Mouse (Mus musculus): ENCODE data around the gene Epb41.

The Epb41 gene

DNA sequence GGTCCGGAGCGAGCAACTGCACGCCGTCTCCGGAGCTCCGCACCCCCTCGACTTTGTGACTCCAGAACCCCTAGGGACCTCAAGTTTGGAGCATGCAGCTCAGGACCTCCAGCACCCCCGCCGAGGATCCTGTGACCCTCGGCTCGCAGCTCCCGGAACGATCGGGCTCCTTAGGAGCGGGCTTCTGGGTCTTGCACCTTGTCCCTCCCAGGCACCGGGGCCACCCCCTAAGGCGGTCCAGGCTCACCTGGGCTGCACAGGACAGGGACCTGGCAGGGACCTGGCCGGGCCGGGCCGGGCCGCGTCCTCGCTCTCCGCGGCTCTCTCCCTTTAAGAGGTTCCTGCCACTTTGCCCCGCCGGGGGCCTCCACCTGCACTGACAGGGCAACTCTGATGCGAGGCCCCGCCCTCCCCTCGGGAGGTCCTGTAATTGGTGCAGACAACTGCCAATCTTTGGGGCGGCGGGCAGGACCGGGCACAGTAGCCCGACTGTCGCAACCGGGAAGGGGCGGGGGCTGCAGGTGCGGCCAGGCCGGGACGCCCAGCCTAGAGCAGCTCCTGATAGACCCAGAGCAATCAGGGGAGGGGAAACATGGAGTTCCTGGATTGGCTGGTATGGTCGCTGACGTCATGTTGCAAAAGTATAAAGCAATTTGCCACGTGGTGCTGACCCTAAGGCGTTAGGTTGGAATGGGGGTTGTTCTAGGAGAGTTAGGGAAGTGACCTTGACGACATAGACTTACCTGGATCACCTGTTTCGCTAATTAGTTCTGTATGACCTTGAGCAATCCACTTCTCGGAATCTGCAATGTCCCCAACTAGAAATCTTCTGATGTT lies at the start of gene Epb41:
TSS of gene Epb41 (minus strand) at position 389 of the 837 bp plus-strand sequence.
- WGBS = 2% methylated on average over 47 of the region's 47 CpGs

DNA sequence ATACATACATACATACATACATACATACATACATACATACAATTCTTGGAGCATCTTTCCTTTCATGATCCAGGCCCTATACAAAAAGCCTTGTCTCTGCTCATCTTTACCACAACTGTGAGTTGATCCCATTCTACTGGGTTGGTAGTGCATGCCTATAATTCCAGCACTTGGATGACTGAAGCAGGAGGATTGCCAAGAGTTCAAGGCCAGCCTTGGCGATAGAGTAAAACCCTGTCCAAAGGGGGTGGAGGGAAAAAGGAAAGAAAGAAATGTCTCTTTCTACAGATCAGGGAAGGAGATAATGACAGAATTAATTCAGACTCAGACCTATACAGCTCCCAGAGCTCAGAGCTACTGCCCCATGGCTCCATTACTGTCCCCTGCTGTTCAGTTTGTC lies 48.0 kb upstream of the Epb41 start:
- WGBS = 40% methylated on average over 1 of the region's 1 CpGs

DNA sequence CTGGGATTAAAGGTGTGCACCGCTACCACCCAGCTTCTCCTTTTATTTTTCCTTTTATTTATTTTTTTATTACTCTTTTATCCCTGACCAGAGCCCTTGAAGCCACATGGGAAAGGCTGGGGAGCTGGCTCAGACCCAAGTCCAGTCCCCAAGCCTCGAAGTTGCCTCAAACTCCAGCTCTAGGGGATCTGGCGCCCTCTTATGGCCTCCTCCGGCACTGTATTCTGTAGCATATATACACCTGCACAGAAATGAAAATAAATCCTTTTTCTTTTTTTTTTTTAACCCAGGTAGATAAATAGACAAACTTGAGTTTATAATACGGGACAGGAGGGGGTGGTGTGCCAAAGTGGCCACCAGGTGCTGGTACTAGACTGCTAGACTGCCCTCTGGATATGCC lies 46.6 kb upstream of the Epb41 start:
- 77% methylated on average over 5 of the region's 5 CpGs for WGBS

DNA sequence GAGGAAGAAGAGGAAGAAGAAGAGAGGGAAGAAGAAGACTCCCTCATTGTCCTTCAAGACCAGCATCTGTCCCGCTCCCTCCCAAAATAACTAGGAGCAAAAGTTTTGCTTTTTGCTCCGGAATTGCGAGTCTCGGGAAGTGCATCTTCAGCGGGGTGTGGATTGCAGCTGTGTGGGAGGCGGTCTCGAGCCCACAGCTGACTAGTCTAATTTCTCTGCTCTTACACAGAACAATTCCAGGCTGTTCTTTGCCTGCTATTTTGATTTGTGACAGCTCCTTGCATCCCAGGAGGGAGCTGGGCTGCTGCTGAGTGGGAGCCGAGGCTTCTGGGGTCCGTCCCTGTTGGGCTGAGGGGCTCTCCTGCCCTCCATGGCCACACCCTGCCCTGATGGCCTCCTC lies 44.4 kb upstream of the Epb41 start:
- WGBS = 39% methylated on average over 9 of the region's 9 CpGs

DNA sequence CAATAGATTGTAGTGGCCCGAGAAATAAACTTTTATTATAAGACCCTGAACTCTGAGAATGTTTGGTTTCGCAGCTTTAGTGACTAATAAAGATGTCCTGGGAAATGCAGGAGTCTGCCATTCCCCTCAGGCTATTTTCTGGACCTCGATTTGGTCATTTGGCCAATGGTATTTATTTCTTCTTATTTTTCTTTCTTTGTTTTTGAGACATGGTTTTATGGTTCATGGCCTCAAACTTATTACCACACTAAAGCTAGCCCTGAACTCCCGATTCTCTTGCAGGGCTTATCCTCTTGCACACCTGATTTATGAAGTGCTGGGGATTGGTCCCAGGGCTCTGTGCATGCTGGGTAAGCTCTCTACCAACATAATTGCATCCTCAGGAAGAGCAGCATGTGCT lies 41.2 kb upstream of the Epb41 start:
- WGBS = 84% methylated on average over 4 of the region's 4 CpGs

DNA sequence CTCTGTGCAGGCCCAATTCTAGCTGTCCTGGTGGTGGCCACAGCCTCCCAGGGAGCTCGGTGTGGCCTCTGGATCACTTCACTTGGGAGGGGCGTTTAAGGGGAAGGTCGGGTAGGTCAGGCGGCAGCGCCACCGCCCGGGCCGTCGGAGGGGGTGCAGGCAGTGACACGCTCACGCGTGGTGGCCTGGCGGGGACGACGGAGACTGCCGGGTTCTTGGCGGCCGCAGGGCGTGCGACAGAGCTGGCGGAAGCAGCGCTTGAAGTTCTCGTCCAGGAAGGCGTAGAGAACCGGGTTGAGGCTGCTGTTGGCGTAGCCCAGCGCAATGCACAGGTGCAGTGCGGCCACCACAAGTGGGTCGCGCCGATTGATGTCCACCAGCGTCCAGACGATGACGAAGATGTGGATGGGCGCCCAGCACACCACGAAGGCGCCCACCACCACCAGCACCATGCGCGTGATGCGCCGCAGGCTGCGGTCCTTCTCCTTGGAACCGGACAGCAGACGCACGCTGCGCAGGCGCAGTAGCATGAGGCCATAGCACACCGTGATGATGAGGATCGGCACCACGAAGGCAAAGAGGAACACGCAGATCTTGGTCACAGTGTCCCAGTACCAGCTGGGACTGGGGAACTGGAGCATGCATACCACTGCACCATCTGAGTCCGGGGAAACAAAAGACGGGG lies 38.4 kb upstream of the Epb41 start:
- WGBS = 50% methylated on average over 53 of the region's 53 CpGs

DNA sequence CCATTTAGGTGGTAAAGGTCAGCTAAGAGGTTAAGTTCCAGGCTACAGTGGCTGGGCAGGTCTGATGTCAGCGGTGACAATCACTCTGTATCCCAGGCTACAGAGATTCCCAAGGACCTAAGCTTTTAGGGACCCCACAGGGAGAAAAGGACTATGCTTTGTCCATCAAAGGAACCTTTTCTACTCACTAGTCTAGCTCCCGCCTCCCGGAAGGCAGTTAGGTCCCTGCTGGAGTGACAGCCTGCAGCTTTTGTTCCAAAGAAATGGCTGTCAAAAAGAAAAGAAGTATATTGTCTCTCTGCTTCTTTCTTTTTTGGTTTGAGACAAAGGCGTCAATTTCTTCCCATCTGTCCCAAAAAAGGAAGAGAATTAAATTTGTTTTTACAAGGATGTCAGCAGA lies 36.1 kb upstream of the Epb41 start:
- 72% methylated on average over 4 of the region's 4 CpGs for WGBS

DNA sequence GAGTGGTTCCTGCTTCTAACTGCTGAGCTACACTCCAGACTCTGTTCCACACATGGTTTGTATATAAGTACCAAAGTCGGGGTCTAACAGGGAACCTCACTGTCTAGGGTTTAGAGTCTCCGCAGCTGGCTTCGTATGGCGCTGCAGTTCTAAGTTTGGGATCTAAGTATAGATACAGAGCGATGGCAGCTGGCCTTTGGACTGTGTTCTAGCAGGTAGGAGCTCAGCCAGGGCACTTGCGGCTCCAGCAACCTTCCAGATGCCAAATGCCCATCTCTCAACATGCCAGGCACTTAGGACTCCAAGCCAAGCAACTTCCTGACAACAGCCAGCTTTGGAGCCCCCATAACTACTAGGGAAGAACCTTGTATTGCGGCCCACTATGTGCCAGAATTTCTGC lies 33.1 kb upstream of the Epb41 start:
- WGBS = 88% methylated on average over 7 of the region's 7 CpGs

DNA sequence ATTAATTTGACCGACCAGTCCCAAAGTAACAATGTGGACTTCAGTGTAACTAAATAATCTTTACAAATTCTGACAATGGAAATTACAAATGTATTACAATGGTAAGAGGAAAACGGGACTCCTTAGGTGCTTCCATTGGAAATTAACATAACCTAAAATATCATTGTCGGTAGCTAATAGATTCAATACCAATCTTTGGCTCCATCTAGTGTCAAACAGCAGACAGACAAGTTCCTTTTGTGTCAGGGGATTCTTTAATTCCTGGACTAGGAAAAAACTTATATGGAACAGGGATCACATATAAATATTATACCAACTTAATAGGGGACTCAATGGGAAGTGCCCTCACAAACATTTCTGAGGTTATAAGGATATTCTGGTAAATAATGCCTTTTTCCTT lies 26.0 kb upstream of the Epb41 start:
- 29% methylated on average over 3 of the region's 3 CpGs for WGBS

DNA sequence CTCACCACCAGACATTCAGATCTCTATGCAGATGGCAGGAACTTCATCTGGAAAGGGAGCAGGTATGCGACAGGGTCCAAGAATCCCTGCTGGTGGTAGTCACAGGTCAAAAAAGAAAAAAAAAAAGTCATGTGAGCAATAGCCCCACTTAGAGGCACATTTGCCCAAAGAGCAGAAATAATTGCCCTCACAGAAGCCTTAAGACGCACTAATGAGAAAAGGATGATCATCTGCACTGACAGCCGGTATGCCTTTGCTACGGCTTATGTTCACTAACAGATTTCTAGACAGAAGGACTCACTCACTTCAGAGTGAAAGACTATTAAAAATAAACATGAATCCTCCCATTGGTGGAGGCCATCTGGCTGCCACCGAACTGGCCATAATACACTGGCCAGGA lies 24.4 kb upstream of the Epb41 start:
- 82% methylated on average over 5 of the region's 5 CpGs for WGBS

DNA sequence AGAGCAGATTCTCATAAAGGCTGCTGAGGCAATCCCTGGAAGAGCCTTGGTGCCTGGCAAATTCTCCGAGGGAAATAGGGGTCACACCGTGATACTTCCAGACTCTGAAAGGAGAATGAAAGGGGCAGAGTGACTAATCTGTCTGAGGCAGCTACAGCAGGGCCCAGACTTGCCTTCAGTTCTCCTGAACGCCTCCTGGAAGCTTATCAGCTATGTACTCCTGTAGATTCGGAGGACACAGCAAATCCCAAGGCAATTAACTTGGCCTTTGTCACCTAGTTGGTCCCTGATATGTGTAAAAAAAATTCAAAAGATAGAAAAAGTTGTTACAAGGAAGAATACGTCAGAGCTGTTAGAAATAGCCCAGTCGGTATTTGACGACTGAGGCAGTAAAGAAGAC lies 19.9 kb upstream of the Epb41 start:
- 86% methylated on average over 7 of the region's 7 CpGs for WGBS

DNA sequence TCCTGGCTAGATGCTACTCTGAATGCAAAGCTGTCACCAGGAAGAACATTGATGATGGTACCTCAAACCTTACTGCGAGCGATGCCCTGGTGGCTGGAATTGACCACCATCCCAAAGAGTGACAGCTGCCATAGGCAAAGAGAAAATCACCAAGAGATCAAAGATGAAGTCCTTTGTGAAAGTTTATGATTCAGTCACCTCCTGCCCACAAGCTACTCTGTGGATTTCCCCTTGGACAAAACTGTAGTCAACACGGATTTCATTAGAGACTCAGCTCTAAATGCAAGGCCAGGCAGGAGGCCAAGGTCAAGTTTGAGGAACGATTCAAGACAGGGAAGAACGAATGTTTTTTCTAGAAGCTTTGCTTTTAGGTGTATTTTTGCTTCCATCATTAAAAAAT lies 18.8 kb upstream of the Epb41 start:
- 83% methylated on average over 5 of the region's 5 CpGs for WGBS

DNA sequence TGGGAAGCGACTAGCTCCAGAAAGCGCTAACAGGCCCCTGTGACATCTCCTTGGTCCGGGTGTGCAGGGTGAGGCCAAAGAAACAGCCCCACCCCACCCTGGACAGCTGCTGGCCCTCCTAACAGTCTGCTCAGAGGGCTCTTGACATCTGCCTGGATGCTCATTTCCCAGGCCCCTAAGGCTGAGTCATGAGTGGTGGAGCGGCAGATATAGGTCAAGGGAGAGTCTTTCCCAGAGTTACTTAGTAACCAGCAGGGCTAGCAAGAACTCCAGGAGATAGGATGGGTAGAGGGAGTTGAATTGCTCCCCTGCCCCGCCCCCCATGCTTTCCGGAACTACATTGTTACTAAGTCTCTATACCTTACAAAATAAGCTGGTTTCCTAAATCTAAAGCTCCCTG lies 18.0 kb upstream of the Epb41 start:
- WGBS = 83% methylated on average over 6 of the region's 6 CpGs

DNA sequence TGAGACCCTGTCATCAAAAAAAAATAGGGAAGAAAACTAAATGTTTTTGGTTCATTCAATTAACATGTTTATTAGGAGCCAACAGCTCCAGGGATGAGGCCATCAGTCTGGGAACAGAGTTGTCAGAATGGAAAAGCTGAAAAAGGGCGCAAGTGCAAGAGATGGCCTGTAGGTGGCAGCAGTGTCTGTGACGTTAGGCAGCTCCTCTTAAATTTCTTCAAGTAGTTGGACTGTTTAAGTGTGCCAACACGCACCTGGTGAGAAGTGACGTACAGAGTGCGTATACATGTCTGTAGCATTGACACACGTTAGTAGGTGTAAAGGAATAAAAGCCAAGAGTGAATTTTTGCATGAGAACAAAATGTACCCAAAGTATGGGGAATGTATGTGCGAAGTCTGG lies 13.8 kb upstream of the Epb41 start:
- WGBS = 15% methylated on average over 7 of the region's 7 CpGs

DNA sequence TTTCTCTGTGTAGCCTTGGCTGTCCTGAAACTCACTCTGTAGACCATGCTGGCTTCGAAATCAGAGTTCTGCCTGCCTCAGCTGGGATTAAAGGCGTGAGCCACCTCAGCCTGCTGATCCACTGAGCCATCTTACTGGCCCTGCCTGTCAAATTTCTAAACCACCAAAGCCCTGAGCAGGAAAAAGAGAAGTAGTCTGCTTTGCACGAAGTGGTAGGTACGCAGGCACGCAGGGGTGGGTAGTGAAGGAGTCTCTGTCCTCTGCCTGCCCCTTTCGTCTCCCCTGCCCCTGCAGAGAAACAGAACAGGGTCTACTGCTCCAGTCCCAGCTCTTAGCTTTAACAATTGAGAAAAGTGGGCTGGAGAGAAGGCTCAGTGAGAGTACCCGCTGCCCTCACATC lies 10.0 kb upstream of the Epb41 start:
- 88% methylated on average over 7 of the region's 7 CpGs for WGBS

DNA sequence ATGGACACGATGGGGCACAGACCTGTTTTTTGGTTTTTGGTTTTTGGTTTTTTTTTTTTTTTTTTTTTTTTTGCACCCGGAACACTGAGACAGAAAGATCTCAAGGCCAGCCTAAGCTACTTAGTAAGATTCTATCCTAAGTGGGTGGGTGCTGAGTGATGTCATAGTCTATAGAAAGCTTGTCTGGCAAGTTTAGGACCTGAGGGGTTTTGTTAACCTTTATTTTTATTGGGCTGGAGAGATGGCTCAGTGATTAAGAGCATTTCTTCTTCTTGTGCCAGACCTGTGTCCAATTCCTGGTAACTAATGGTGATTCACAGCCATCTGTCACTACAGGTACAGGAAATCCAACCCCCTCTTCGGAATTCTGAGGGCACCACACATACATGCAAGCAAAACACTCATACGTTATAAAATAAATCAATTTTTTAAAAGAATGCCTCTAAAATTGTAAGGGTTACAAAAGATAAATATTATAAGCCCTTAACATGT lies 5.4 kb upstream of the Epb41 start:
- WGBS = 73% methylated on average over 4 of the region's 4 CpGs

DNA sequence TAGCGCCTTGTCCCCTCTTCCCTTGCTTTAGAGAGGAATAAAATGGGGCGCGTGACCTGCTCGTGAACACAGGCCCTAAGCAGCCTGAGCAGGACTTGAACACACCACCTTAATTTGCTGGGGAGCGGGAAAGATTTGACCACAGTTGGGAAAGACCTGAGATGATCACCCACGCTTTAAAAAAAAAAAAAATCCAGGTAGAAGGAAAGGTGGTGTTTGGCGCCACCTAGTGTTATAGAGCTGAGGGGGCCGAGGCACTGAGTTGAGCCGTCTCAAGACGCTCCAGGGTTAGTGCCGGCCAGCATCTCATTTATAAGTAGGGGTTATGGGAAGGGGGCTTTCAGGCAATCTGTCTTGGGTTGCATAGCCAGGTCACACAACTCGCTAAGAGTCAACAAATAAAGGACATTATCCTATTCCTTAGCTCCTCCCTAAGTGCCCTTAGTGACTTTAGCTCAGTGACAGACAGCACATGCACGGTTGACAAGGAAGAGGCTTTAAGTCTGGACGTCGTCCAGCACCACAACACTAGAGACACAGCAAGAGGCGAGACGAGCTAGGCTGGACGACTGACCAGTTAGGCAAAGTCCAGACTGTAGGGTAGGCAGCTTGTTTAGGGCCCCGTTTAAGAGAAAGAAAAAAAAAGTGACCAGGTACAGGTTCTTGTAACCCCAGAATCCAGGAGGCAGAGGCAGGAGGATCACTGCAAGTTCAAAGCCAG lies 4.6 kb upstream of the Epb41 start:
- WGBS = 16% methylated on average over 19 of the region's 19 CpGs

DNA sequence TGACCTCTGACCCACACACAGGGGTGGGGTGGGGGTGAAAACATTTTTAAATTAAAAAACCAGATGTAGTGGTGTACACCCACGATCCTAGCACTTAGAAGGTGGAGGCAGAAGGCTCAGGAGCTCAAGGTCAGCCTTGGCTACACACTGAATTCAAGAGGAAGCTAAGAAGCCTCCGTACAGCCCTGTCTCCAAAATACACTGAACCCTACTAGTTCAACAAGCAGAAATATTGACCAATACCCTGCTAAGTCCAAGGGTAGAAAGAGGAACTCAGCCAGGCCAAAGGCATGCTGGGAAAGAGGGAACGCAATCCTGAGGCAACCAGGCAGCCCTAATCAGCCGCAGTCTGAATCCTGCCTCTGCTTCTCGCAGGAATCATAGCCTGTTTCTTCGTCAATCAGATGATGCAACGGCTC lies 3.2 kb upstream of the Epb41 start:
- WGBS = 63% methylated on average over 7 of the region's 7 CpGs

DNA sequence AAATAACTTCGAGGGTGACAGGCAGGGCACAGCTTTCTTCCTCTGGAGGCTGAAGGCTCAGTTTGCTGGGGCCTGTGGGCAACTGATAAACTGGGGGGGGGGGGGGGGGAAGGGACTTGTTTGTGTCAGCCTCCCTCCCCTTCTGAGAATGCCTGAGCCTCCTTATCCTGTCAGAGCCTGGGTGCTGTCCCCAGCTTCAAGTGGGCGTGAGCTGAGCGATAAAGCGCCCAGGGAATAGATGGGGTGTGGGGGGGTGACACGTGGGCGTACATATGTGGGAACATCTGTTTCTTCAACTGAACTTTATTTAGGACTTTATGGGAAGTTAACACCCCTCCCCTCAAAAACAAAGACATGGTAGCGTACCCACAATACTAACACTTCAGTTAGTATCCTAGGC lies 2.3 kb upstream of the Epb41 start:
- WGBS = 53% methylated on average over 7 of the region's 7 CpGs

DNA sequence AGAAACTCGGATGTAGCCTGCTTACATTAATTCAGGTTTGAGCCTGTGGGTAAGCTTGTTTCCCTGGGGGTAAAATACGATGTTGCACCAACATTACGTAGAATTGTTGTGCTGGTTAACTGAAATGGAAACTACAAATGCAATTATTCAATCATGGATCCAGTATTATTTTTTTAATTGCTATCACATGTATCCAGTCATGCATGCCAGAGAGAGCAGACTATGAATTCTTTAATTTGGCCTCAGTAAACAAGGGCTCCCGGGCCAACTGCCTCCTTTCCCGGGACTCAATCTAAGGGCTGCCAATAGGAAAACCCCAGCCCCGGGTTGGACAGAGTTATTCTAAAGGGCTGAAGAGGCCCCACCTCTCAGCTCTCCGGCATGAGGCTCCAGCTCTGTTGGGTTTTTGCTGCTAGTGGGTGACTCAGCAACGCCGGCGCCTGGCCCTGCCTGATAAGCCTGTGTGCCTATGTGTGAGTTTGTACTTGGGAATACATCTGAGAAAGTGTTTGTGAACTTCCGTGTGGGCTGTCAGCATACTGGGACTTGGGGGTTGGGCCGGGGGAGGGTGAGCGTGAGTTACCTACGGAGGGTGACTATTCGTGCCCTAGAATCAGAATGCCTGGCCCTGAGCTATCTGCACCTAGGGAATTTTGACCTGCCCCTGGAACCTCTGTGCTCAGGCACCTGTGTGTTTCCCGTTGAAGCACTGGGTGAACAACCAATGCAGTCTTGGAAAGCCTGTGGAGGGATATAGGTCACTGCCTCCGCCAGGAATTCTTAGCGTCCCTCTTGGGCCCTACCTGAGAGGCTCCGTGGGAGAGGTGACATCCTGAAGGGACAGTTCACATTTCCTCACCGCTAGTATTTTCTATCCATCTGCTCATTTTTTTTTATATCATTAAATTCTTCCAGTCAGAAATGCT lies 1.6 kb upstream of the Epb41 start:
- WGBS = 36% methylated on average over 20 of the region's 20 CpGs

DNA sequence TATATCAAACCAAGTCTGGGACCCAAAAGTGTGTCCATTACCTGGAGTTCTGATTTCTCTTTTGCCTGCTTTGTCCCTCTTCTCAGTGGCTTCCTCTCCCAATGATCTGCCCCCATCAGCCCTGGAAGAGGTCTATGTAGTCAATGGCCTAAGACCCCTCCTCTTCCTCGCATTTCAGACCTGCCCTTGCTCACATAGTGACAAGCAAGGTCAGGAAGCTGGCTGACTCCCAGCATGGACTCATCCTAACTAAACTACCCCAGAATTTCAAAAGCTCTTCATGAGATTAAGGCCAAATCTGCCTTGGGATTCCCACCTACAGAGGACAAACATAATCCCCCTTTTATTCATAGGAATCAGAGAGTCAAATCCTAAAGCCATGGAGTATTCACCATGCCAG lies 675 bp upstream of the Epb41 start:
- 72% methylated on average over 1 of the region's 1 CpGs for WGBS

Data from cerebral cortex, adult 2 months (tissue).